19 mouse cellular contexts compared by ENCODE assay signal in the genomic region with DNA sequence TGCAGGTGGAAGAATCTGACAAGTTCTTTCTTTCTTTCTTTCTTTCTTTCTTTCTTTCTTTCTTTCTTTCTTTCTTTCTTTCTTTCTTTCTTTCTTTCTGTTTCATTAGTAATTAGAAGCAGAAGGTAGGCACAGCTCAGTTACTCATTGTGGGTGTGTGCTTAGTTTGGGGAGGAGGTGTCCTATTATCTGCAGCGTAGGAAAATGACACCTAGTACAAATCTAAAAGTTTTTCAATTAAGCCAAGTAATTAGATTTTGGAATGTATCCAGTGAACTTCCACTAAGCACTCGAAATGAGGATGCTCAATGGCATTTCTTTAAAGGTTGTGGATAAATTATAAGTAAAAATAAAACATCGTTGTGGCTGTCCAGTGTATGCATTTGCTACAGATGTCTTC.
DNase-seq lines count a peak whose midpoint lies in the region; ATAC-seq and TF ChIP-seq lines count a peak whose summit lies in the region.
"Had no signal": no experiment of that assay in that cellular context is flagged by ENCODE, and none has a peak within 500 bp of the region (broad histone marks: within the 10 kb centered on the region; RNA-seq: fewer than 3 reads in every experiment).

No protein-coding gene starts in this region.

- H3K9me3 ChIP-seq in forebrain, embryonic 13.5 days (replicated peaks), result no peaks in the 10 kb centered on the region
- no peaks in the 10 kb centered on the region for H3K9me3 ChIP-seq in forebrain, embryonic 12.5 days
- H3K9me3 ChIP-seq: embryonic facial prominence, embryonic 13.5 days; embryonic facial prominence, embryonic 15.5 days; forebrain, embryonic 15.5 days had no signal

- no peak overlapping the region for H3K4me3 ChIP-seq in forebrain, embryonic 13.5 days
- H3K4me3 ChIP-seq in forebrain, embryonic 12.5 days (replicated peaks), result no peak overlapping the region
- H3K4me3 ChIP-seq: embryonic facial prominence, embryonic 13.5 days; embryonic facial prominence, embryonic 15.5 days; erythroblast, embryonic 14.5 days; forebrain, embryonic 15.5 days had no signal

- no peaks in the 10 kb centered on the region for H3K36me3 ChIP-seq in forebrain, embryonic 13.5 days (ENCODE audit: poor library complexity, severe bottlenecking)
- H3K36me3 ChIP-seq in forebrain, embryonic 12.5 days (replicated peaks), result no peaks in the 10 kb centered on the region
- H3K36me3 ChIP-seq: embryonic facial prominence, embryonic 13.5 days; embryonic facial prominence, embryonic 15.5 days; forebrain, embryonic 15.5 days had no signal

- H3K4me1 ChIP-seq in forebrain, embryonic 13.5 days, result no peaks in the 10 kb centered on the region
- no peaks in the 10 kb centered on the region for H3K4me1 ChIP-seq in forebrain, embryonic 12.5 days
- H3K4me1 ChIP-seq: embryonic facial prominence, embryonic 13.5 days; embryonic facial prominence, embryonic 15.5 days; forebrain, embryonic 15.5 days had no signal

- 33% methylated on average over 3 of the region's 3 CpGs for WGBS in forebrain, embryonic 13.5 days
- 47% methylated on average over 3 of the region's 3 CpGs for WGBS in forebrain, embryonic 12.5 days

- H3K27ac ChIP-seq in forebrain, embryonic 13.5 days, result no peak overlapping the region
- H3K27ac ChIP-seq in forebrain, embryonic 12.5 days, result no peak overlapping the region
- H3K27ac ChIP-seq: embryonic facial prominence, embryonic 13.5 days; embryonic facial prominence, embryonic 15.5 days; forebrain, embryonic 15.5 days had no signal

- no peak for TF ChIP-seq CTCF in brain, embryonic 14.5 days (IDR thresholded peaks at IDR 0.05; ENCODE audit: borderline replicate concordance, extremely low read depth, insufficient read depth, insufficient read length)

- peak; percentile 68; the same call in 1 of the 2 replicates for ATAC-seq in forebrain, embryonic 13.5 days
- no peak; the same call in 1 of the 2 replicates for ATAC-seq in forebrain, embryonic 12.5 days (ENCODE audit: low FRiP score)
- ATAC-seq: forebrain, embryonic 15.5 days had no signal

- TF ChIP-seq POLR2A in brain, embryonic 14.5 days (IDR thresholded peaks at IDR 0.05; ENCODE audit: borderline replicate concordance, extremely low read depth, insufficient read depth, insufficient read length, poor library complexity, severe bottlenecking), result no peak

- DNase-seq in brain, adult 2 months (ENCODE audit: low read depth, low spot score), result peak; percentile 5
- peak; percentile 58 for DNase-seq in brain, embryonic 14.5 days (ENCODE audit: low read depth)
- no peak for DNase-seq in left cerebral cortex, adult 9 months (ENCODE audit: low spot score in 2 of 2)
- DNase-seq: adrenal gland, adult 2 months; adrenal gland, postnatal 10 days; adrenal gland, postnatal 25 days; cerebellum, adult 11 months; cerebellum, adult 18-20 months; cerebellum, adult 8-10 months; cerebellum, adult 9-11 months; cerebellum, postnatal 14 days; cerebellum, postnatal 36 days; embryo, embryonic 11 days had no signal

- no peak overlapping the region for H3K4me2 ChIP-seq in forebrain, embryonic 13.5 days
- H3K4me2 ChIP-seq in forebrain, embryonic 12.5 days, result no peak overlapping the region
- H3K4me2 ChIP-seq: embryonic facial prominence, embryonic 13.5 days; embryonic facial prominence, embryonic 15.5 days; forebrain, embryonic 15.5 days had no signal

- H3K27me3 ChIP-seq in forebrain, embryonic 13.5 days, result no peaks in the 10 kb centered on the region
- no peaks in the 10 kb centered on the region for H3K27me3 ChIP-seq in forebrain, embryonic 12.5 days
- H3K27me3 ChIP-seq: embryonic facial prominence, embryonic 13.5 days; embryonic facial prominence, embryonic 15.5 days; forebrain, embryonic 15.5 days had no signal

- H3K9ac ChIP-seq in forebrain, embryonic 13.5 days, result no peak overlapping the region
- no peak overlapping the region for H3K9ac ChIP-seq in forebrain, embryonic 12.5 days
- H3K9ac ChIP-seq: embryonic facial prominence, embryonic 13.5 days; embryonic facial prominence, embryonic 15.5 days; forebrain, embryonic 15.5 days had no signal

Comparison
In these comparisons a context has a peak if more than half of its experiments do, and no peak if none do; other contexts are left out.
1. DNase-seq: peak in brain, adult 2 months (single experiment) and brain, embryonic 14.5 days (single experiment); none in left cerebral cortex, adult 9 months (0 of 2).